Mouse (Mus musculus) kidney, embryonic 14.5 days (tissue): ENCODE measurements around the gene Tmem30b. TPM values are rescaled to one million over a fixed set of nuclear protein-coding genes. Genes with fewer than 3 reads are reported as not detected.
"Not testable (repeated sequence)": the region's sequence is repeated elsewhere in the genome, so short reads cannot be mapped to it uniquely, and the experiment has no call there.

Experiments
- ATAC-seq: fragments of 200-750 bp; cut with Nextera tagmentation; 2 replicates; pipeline ENCODE4 v1.8.0; 2017; ENCODE audit warnings: moderate number of reproducible peaks, mild to moderate bottlenecking, moderate TSS enrichment, moderate library complexity; ENCODE audit not compliant: low FRiP score, low TSS enrichment
- H3K27ac ChIP-seq: fragments of 300-500 bp; sonication (generic); 2 replicates; pipeline ENCODE4 v1.5.1; 2014; ENCODE audit warnings: low read depth, mild to moderate bottlenecking, low read length, moderate library complexity, mixed read lengths
- H3K27me3 ChIP-seq: fragments of 300-500 bp; sonication (generic); 2 replicates; pipeline ENCODE4 v1.6.1; 2014; ENCODE audit warnings: mild to moderate bottlenecking, low read length; ENCODE audit not compliant: control insufficient read depth, insufficient read depth
- H3K36me3 ChIP-seq: fragments of 300-500 bp; sonication (generic); 2 replicates; pipeline ENCODE4 v1.6.1; 2014; ENCODE audit warnings: low read length, mixed read lengths; ENCODE audit not compliant: control insufficient read depth, insufficient read depth
- H3K4me1 ChIP-seq: fragments of 300-500 bp; sonication (generic); 2 replicates; pipeline ENCODE4 v1.6.1; 2014; ENCODE audit warnings: low read length, mixed read lengths; ENCODE audit not compliant: control insufficient read depth, insufficient read depth
- H3K4me2 ChIP-seq: fragments of 300-500 bp; sonication (generic); replicated peaks from 2 replicates; pipeline ENCODE4 v1.6.1; 2014; ENCODE audit warnings: low read depth, mild to moderate bottlenecking, low read length
- H3K4me3 ChIP-seq: fragments of 300-500 bp; sonication (generic); 2 replicates; pipeline ENCODE4 v1.5.1; 2014; ENCODE audit warnings: mild to moderate bottlenecking, low read length
- H3K9ac ChIP-seq: fragments of 300-500 bp; sonication (generic); 2 replicates; pipeline ENCODE4 v1.6.1; 2014; ENCODE audit warnings: low read depth, mild to moderate bottlenecking, low read length, moderate library complexity
- H3K9me3 ChIP-seq: fragments of 300-500 bp; sonication (generic); 2 replicates; pipeline ENCODE4 v1.6.1; 2016; ENCODE audit warnings: low read length; ENCODE audit not compliant: control insufficient read depth
- WGBS: fragments of 180-500 bp; shearing (Covaris S2); extraction: QIAGEN DNeasy Blood & Tissue Kit; methylation state at CpG from one replicate; pipeline ENCODE4 v1.1.7; 2014; 5-methylcytosine and 5-hydroxymethylcytosine counted together
- polyA plus RNA-seq: library from polyadenylated mRNA; unstranded; fragments of >200 nt; fragmentation: Nextera tagmentation; extraction: Ambion mirVana; gene quantifications from 2 replicates; pipeline ENCODE4 v1.2.1, GENCODE M21; 2014

The Tmem30b gene
- polyA plus RNA-seq, 1 experiment from 2014 or later: 9.6 TPM

GRCm38 (mm10) chr12:73544736-73545671 is 1.2 kb downstream of the Tmem30b start:
- H3K4me1 ChIP-seq: no peaks in the 10 kb centered on the region
- H3K9ac ChIP-seq: peak overlapping the region; percentile 47
- peaks cover 69% of the 10 kb centered on the region for H3K27me3 ChIP-seq
- no peak overlapping the region for H3K27ac ChIP-seq
- peak overlapping the region; percentile 61 for H3K4me2 ChIP-seq
- 13% methylated on average over 48 of the region's 48 CpGs for WGBS
- ATAC-seq: no peak
- H3K9me3 ChIP-seq: no peaks in the 10 kb centered on the region
- H3K36me3 ChIP-seq: no peaks in the 10 kb centered on the region
- peak overlapping the region; percentile 47 for H3K4me3 ChIP-seq

GRCm38 (mm10) chr12:73543191-73543590 is 3.0 kb downstream of the Tmem30b start:
- no peak overlapping the region for H3K9ac ChIP-seq
- H3K4me3 ChIP-seq: no peak overlapping the region
- no peak for ATAC-seq
- no peaks in the 10 kb centered on the region for H3K36me3 ChIP-seq
- H3K27ac ChIP-seq: no peak overlapping the region
- H3K27me3 ChIP-seq: peaks cover 54% of the 10 kb centered on the region
- H3K9me3 ChIP-seq: no peaks in the 10 kb centered on the region
- H3K4me1 ChIP-seq: no peaks in the 10 kb centered on the region
- 71% methylated on average over 5 of the region's 5 CpGs for WGBS
- no peak overlapping the region for H3K4me2 ChIP-seq

GRCm38 (mm10) chr12:73540402-73540801 is 5.8 kb downstream of the Tmem30b start:
- ATAC-seq: no peak
- H3K4me2 ChIP-seq: no peak overlapping the region
- H3K4me3 ChIP-seq: no peak overlapping the region
- H3K9ac ChIP-seq: no peak overlapping the region
- no peak overlapping the region for H3K27ac ChIP-seq
- peaks cover 28% of the 10 kb centered on the region for H3K27me3 ChIP-seq
- WGBS: 90% methylated on average over 2 of the region's 2 CpGs
- H3K36me3 ChIP-seq: no peaks in the 10 kb centered on the region
- H3K9me3 ChIP-seq: no peaks in the 10 kb centered on the region
- H3K4me1 ChIP-seq: no peaks in the 10 kb centered on the region

- no peak overlapping the region for H3K4me2 ChIP-seq
- ATAC-seq: no peak
- WGBS: 43% methylated on average over 2 of the region's 2 CpGs
These were observed 7.0 kb downstream of the Tmem30b start for GRCm38 (mm10) chr12:73539151-73539550.

GRCm38 (mm10) chr12:73538139-73538508 is 8.1 kb downstream of the Tmem30b start:
- not testable (repeated sequence) for ATAC-seq, H3K27me3 ChIP-seq, H3K27ac ChIP-seq, H3K9me3 ChIP-seq, H3K36me3 ChIP-seq, H3K4me1 ChIP-seq, H3K4me3 ChIP-seq, H3K9ac ChIP-seq
- H3K4me2 ChIP-seq: peak overlapping the region; percentile 29; the same call in 1 of the 2 replicates
- WGBS: 29% methylated on average over 3 of the region's 3 CpGs

More at GRCm38 (mm10) chr12:73539151-73539550, 7.0 kb downstream of the Tmem30b start:
- Histone ChIP-seq H3K27me3 (peaks cover 16% of the 10 kb centered on the region), H3K4me1 (no peaks in the 10 kb centered on the region), H3K9ac (no peak overlapping the region), H3K36me3 (no peaks in the 10 kb centered on the region), H3K27ac (no peak overlapping the region), H3K9me3 (no peaks in the 10 kb centered on the region), H3K4me3 (no peak overlapping the region)

- no peaks in the 10 kb centered on the region for H3K36me3 ChIP-seq
- no peak for ATAC-seq
- H3K27me3 ChIP-seq: peaks cover 3% of the 10 kb centered on the region; the same call in 1 of the 2 replicates
- H3K4me1 ChIP-seq: no peaks in the 10 kb centered on the region
- no peak overlapping the region for H3K27ac ChIP-seq
- 0 out of 2 replicates have a peak overlapping the region, but pooled peaks have one; percentile 3 for H3K4me3 ChIP-seq
- peak overlapping the region; percentile 29; the same call in 1 of the 2 replicates for H3K4me2 ChIP-seq
- H3K9ac ChIP-seq: no peak overlapping the region
- H3K9me3 ChIP-seq: no peaks in the 10 kb centered on the region
- WGBS: 27% methylated on average over 17 of the region's 17 CpGs
These were observed 8.6 kb downstream of the Tmem30b start for GRCm38 (mm10) chr12:73537499-73538138.

GRCm38 (mm10) chr12:73534591-73534990 is 11.6 kb downstream of the Tmem30b start:
- H3K9ac ChIP-seq: no peak overlapping the region
- no peaks in the 10 kb centered on the region for H3K4me1 ChIP-seq
- WGBS: 16% methylated on average over 9 of the region's 9 CpGs
- no peak overlapping the region for H3K27ac ChIP-seq
- H3K4me2 ChIP-seq: no peak overlapping the region
- no peaks in the 10 kb centered on the region for H3K9me3 ChIP-seq
- no peak for ATAC-seq
- H3K36me3 ChIP-seq: no peaks in the 10 kb centered on the region
- H3K27me3 ChIP-seq: peaks cover 4% of the 10 kb centered on the region; the same call in 1 of the 2 replicates
- no peak overlapping the region for H3K4me3 ChIP-seq

- H3K9me3 ChIP-seq: no peaks in the 10 kb centered on the region
- no peak overlapping the region for H3K4me3 ChIP-seq
- 31% methylated on average over 11 of the region's 11 CpGs for WGBS
- H3K4me1 ChIP-seq: 0 out of 2 replicates have a peak, but pooled peaks cover 6% of the 10 kb centered on the region
- ATAC-seq: no peak
- H3K36me3 ChIP-seq: no peaks in the 10 kb centered on the region
- H3K27ac ChIP-seq: no peak overlapping the region
- no peak overlapping the region for H3K4me2 ChIP-seq
- peaks cover 9% of the 10 kb centered on the region; the same call in 1 of the 2 replicates for H3K27me3 ChIP-seq
- H3K9ac ChIP-seq: no peak overlapping the region
These were observed 14.2 kb downstream of the Tmem30b start for GRCm38 (mm10) chr12:73531889-73532479.
